Mouse (Mus musculus) midbrain, embryonic 16.5 days (tissue): ENCODE results near the gene Npr1. TPM values are rescaled to one million over a fixed set of nuclear protein-coding genes. Genes with fewer than 3 reads are reported as not detected.
A peak's percentile ranks its signal among the peaks of the same experiment; 100 is the strongest.

Experiments
- ATAC-seq: fragments of 200-750 bp; cut with Nextera tagmentation; 2 replicates; pipeline ENCODE4 v1.8.0; 2017; ENCODE audit warnings: moderate TSS enrichment
- H3K27ac ChIP-seq: fragments of 300-500 bp; sonication (generic); 2 replicates; pipeline ENCODE4 v1.5.1; 2014; ENCODE audit warnings: mild to moderate bottlenecking, low read length, mixed read lengths
- H3K27me3 ChIP-seq: fragments of 300-500 bp; sonication (generic); 2 replicates; pipeline ENCODE4 v1.6.1; 2014; ENCODE audit warnings: low read depth, low read length, mixed read lengths; ENCODE audit not compliant: control insufficient read depth, insufficient read depth
- H3K36me3 ChIP-seq: fragments of 300-500 bp; sonication (generic); 2 replicates; pipeline ENCODE4 v1.6.1; 2014; ENCODE audit warnings: mild to moderate bottlenecking, low read length, moderate library complexity, mixed read lengths; ENCODE audit not compliant: control insufficient read depth, insufficient read depth
- H3K4me1 ChIP-seq: fragments of 300-500 bp; sonication (generic); 2 replicates; pipeline ENCODE4 v1.6.1; 2014; ENCODE audit warnings: mild to moderate bottlenecking, low read length, mixed read lengths; ENCODE audit not compliant: control insufficient read depth, insufficient read depth
- H3K4me2 ChIP-seq: fragments of 300-500 bp; sonication (generic); 2 replicates; pipeline ENCODE4 v1.6.1; 2014; ENCODE audit warnings: mild to moderate bottlenecking, low read length, mixed read lengths
- H3K4me3 ChIP-seq: fragments of 300-500 bp; sonication (generic); 2 replicates; pipeline ENCODE4 v1.5.1; 2014; ENCODE audit warnings: low read depth, mild to moderate bottlenecking, low read length, moderate library complexity, mixed read lengths
- H3K9ac ChIP-seq: fragments of 300-500 bp; sonication (generic); 2 replicates; pipeline ENCODE4 v1.6.1; 2014; ENCODE audit warnings: low read depth, low read length, mixed read lengths
- H3K9me3 ChIP-seq: fragments of 300-500 bp; sonication (generic); replicated peaks from 2 replicates; pipeline ENCODE4 v1.6.1; 2014; ENCODE audit warnings: mild to moderate bottlenecking, low read length, mixed read lengths; ENCODE audit not compliant: control insufficient read depth, poor library complexity, severe bottlenecking
- WGBS: fragments of 180-500 bp; shearing (Covaris S2); extraction: QIAGEN DNeasy Blood & Tissue Kit; methylation state at CpG from one replicate; pipeline ENCODE4 v1.1.7; 2014; 5-methylcytosine and 5-hydroxymethylcytosine counted together
- polyA plus RNA-seq: library from polyadenylated mRNA; unstranded; fragments of >200 nt; fragmentation: Nextera tagmentation; extraction: Ambion mirVana; gene quantifications from 2 replicates; pipeline ENCODE4 v1.2.1, GENCODE M21; 2015

Gene Npr1
- polyA plus RNA-seq, 1 experiment from 2014 or later = 1.9 TPM

DNA sequence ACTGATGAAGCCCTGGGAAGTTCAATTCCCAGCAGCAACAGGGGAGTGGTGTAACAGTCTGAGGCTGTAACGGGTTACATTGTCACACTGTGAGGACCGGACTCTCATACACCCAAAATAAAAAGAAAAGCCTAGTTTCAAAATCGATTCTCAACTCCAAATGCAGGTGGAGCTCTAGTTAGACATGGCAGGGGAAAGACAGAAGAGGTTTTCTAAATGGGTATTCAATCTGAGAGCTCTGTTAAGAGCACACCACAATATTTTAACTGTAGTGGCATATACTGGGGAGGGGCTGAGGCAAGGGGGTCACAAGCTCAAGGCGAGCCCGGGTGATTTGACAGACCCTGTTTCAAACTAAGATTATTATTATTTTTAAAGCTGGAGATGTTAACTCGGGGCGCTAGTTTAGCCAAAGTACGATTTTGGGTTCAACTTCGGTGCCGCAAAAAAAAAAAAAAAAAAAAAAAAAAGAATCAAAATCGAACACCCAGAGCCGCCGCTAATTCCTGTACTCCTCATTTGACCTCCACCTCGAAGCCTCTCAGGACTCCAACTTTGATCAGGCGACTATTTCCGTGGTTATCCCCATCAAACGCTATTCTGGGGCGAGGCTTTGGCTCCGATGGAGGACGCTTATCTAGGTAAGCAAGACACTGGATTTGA, 42.8 kb upstream of the Npr1 start:
- no peaks in the 10 kb centered on the region for H3K9me3 ChIP-seq
- peak overlapping the region; percentile 99 for H3K9ac ChIP-seq
- H3K4me3 ChIP-seq = peak overlapping the region; percentile 98
- 3% methylated on average over 20 of the region's 20 CpGs for WGBS
- H3K4me1 ChIP-seq = peaks cover 24% of the 10 kb centered on the region
- ATAC-seq = no peak
- peak overlapping the region; percentile 75 for H3K4me2 ChIP-seq
- peak overlapping the region; percentile 98 for H3K27ac ChIP-seq
- peaks cover 9% of the 10 kb centered on the region; the same call in 1 of the 2 replicates for H3K36me3 ChIP-seq
- H3K27me3 ChIP-seq = peaks cover 10% of the 10 kb centered on the region

DNA sequence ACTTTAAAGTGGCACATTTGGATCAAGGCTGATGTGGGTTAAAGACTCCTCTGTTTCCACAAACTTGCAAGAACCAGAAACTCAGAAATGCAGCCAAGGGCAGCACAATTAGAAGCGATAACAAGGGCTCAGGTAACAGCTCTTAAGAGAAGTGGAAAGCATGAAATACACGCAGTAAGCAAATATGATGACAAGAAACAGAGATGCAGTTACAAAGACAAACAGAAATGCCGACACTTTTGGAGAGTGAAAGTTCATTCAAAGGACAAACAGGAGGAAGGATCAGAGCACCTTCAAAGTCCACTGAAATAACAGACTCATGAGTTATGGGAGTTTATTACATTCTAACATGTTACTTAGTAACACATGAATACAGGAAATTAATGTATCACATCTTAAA, 40.7 kb upstream of the Npr1 start:
- Histone ChIP-seq H3K4me2 (no peak overlapping the region), H3K27me3 (no peaks in the 10 kb centered on the region), H3K27ac (no peak overlapping the region), H3K36me3 (peaks cover 19% of the 10 kb centered on the region), H3K4me1 (peaks cover 26% of the 10 kb centered on the region), H3K9ac (no peak overlapping the region), H3K9me3 (no peaks in the 10 kb centered on the region), H3K4me3 (no peak overlapping the region)
- no peak for ATAC-seq
- 94% methylated on average over 3 of the region's 3 CpGs for WGBS

DNA sequence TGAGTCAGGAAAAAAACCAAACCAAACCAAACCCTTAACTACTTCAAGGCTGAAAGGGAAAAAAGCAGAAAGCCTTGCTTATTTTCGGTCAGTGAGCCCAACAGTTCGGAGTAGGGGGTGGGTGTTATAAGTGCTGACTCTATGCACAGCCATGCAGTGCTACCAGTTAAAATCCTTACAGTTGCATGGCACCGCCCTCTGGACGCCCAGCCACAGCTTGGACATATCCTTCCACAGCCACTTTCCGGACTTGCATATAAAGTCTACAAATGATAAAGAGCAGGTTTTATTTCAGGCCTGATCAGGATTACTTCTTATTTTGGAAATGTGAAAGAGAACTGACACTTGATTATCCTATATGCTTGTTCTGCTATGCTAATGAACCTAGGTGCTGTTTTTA, 39.5 kb upstream of the Npr1 start:
- Histone ChIP-seq H3K9ac (no peak overlapping the region), H3K4me3 (no peak overlapping the region), H3K4me1 (peaks cover 26% of the 10 kb centered on the region), H3K36me3 (peaks cover 22% of the 10 kb centered on the region), H3K4me2 (no peak overlapping the region), H3K27me3 (no peaks in the 10 kb centered on the region), H3K9me3 (no peaks in the 10 kb centered on the region), H3K27ac (no peak overlapping the region)
- WGBS = 96% methylated on average over 5 of the region's 5 CpGs
- no peak for ATAC-seq

DNA sequence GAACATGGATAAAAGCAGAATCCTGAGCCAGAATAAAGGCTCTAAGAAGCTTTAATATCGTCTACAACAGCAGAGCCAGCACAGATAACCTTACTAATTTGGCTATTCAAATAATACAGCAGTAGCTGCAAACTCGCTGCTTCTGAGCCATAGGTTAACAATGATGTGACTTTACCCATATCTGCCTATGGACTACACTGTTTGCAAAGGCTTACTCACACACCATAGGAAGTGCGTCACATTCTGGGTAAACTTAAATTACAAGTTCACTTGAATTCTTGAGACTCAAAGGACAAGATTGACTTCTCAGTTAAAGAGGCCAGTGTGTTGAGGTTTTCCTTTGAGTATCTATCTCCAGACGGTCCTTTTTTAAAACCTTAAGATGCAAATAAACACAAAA, 37.8 kb upstream of the Npr1 start:
- Histone ChIP-seq H3K4me1 (peaks cover 24% of the 10 kb centered on the region), H3K36me3 (peaks cover 26% of the 10 kb centered on the region)
- WGBS = 67% methylated on average over 4 of the region's 4 CpGs

DNA sequence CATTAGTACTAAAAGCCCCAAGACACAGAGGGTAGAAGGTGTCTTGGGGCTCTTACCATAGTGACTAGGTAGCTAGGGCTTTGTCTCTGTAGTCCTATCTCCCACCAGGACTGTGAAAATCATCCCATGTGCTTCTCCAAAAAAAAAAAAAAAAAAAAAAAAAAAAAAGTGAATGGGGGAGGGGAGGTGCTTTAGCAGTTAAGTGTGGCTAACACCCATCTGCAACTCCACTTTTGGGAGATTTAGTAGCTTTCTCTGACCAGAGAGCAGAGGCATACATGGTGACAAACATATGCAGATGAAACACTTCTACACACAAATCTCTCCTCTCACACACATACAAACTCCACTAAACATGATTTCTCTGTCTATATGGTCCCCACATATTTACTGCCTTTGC, 31.9 kb upstream of the Npr1 start:
- Histone ChIP-seq H3K4me3 (no peak overlapping the region), H3K4me1 (no peaks in the 10 kb centered on the region; the same call in 1 of the 2 replicates), H3K27me3 (no peaks in the 10 kb centered on the region), H3K9me3 (no peaks in the 10 kb centered on the region), H3K9ac (no peak overlapping the region), H3K36me3 (peaks cover 30% of the 10 kb centered on the region), H3K4me2 (no peak overlapping the region), H3K27ac (no peak overlapping the region)
- no peak for ATAC-seq

More for the DNA sequence above, 37.8 kb upstream of the Npr1 start:
- Histone ChIP-seq H3K4me3 (no peak overlapping the region), H3K9me3 (no peaks in the 10 kb centered on the region), H3K27me3 (no peaks in the 10 kb centered on the region), H3K4me2 (no peak overlapping the region), H3K27ac (no peak overlapping the region), H3K9ac (no peak overlapping the region)
- no peak for ATAC-seq

DNA sequence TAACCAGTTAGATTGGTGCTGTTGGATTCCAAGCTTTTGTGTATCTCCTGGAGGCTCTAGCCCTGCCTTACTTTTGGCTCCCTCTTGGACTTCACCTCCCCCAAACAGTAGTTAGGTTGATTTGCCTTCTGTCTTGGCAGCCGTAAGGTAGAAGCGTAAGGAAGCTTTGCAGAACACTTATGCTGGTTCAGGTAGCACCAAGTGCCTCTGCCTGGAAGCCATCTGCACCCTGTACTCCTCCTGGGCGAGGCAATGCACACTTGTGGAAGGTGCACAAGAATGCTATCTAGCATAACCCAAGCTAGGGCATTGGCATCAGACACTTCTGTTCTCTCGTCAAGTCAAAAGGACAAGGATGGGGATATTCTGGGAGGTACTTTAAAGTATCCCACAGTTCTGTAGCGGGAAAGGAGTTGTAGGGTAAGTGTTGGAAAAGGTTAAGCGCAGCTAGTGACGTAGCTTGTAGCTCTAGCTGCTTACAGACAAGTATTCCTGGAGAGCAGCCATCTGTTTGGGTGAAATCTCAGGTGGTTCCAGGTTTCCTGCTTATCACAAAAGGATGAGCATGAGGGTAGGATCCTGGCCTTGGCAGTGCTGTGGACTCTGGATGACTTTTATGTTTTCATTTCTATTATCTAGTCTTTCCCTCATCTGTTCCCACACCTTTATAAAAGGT, 30.3 kb upstream of the Npr1 start:
- no peaks in the 10 kb centered on the region for H3K27me3 ChIP-seq
- ATAC-seq = no peak

DNA sequence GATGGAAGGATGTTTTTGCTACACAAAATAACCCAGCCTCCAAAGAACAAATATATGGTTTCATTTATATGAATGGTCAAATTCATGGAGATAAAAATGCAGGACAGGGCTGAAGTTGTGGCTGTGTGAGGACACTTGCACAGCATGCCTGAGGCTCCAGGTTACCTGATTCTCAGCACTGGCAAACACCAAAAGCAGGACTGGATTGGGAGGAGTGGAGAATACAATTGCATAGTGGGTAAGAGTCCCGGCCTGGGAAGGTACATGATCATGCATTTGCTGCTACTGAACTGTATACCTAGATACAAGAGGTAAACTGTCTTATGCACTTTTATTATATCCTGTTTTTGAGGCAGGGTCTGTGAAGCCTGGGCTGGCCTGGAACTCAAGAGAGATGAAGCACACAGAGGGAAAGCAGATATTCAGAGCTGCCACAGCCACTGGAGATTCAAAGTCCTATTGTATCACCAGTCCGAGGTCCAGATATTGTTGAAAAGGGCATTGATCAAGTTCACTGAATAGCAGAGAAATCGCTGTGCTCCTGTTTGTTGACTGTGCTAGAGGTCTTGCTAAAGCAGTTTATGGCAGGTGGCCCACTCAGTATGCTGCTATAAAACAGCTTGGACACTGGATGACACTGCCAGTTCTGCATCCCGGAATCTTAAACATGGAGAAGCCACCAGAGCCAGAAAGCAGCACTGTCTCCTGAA, 28.3 kb upstream of the Npr1 start:
- no peak for ATAC-seq
- no peak overlapping the region for H3K4me2 ChIP-seq
- H3K27me3 ChIP-seq = no peaks in the 10 kb centered on the region
- WGBS = 59% methylated on average over 4 of the region's 4 CpGs
- H3K36me3 ChIP-seq = peaks cover 20% of the 10 kb centered on the region
- H3K9ac ChIP-seq = no peak overlapping the region
- peaks cover 6% of the 10 kb centered on the region for H3K4me1 ChIP-seq
- H3K4me3 ChIP-seq = no peak overlapping the region
- H3K9me3 ChIP-seq = no peaks in the 10 kb centered on the region
- H3K27ac ChIP-seq = 0 out of 2 replicates have a peak overlapping the region, but pooled peaks have one; percentile 33

More for the DNA sequence above, 30.3 kb upstream of the Npr1 start:
- Histone ChIP-seq H3K36me3 (peaks cover 21% of the 10 kb centered on the region), H3K4me2 (no peak overlapping the region), H3K4me3 (no peak overlapping the region), H3K9me3 (no peaks in the 10 kb centered on the region), H3K27ac (no peak overlapping the region), H3K4me1 (no peaks in the 10 kb centered on the region; the same call in 1 of the 2 replicates), H3K9ac (no peak overlapping the region)
- 91% methylated on average over 7 of the region's 7 CpGs for WGBS

DNA sequence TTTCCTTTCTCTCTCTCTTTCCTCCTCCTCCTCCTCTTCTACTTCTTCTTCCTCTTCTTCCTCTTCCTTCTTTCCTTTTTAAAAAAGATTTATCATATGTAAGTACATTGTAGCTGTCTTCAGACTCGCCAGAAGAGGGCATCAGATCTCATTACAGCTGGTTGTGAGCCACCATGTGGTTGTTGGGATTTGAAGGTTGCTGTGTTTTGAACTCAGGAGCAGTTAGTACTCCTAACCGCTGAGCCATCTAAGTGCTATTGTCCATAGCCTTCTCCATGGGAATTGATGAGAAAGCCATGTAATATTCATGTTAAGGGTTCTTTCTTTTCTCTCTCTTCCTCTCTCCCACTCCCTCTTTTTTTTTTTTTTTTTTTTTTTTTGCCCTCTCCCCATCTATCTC, 25.7 kb upstream of the Npr1 start:
- H3K36me3 ChIP-seq = peaks cover 19% of the 10 kb centered on the region
- peak; percentile 18; the same call in 1 of the 2 replicates for ATAC-seq
- peaks cover 6% of the 10 kb centered on the region for H3K4me1 ChIP-seq
- no peak overlapping the region for H3K4me2 ChIP-seq
- H3K4me3 ChIP-seq = no peak overlapping the region
- H3K9ac ChIP-seq = no peak overlapping the region
- H3K27me3 ChIP-seq = no peaks in the 10 kb centered on the region
- H3K9me3 ChIP-seq = no peaks in the 10 kb centered on the region
- WGBS = 46% methylated on average over 2 of the region's 2 CpGs
- H3K27ac ChIP-seq = no peak overlapping the region
